Mouse (Mus musculus): Measurements from ENCODE around the gene Ubqln4. TPM values are rescaled to one million over a fixed set of nuclear protein-coding genes. Genes with fewer than 3 reads are reported as not detected.
A peak's percentile ranks its signal among the peaks of the same experiment; 100 is the strongest.

Ubqln4 gene
- total and polyA plus RNA-seq, 3 experiments: 43.6 to 171 (median 83.0) TPM

- Histone ChIP-seq H3K27ac (ENCODE audit: control insufficient read depth, low read depth, low read length) (no peak overlapping the region), H3K79me2 (ENCODE audit: control insufficient read depth, insufficient read depth, low read length, poor library complexity) (peaks cover 32% of the 10 kb centered on the region), H3K9ac (ENCODE audit: control insufficient read depth, low read depth, low read length, poor library complexity, severe bottlenecking) (no peak overlapping the region), H3K27me3 (ENCODE audit: control insufficient read depth in 1 of 2, insufficient read depth in 2 of 2, low read length in 2 of 2) (no peaks in the 10 kb centered on the region), H3K9me3 (replicated peaks; ENCODE audit: insufficient read depth, low read length) (no peaks in the 10 kb centered on the region), H3K36me3 (ENCODE audit: control insufficient read depth in 1 of 2, insufficient read depth in 2 of 2, low read length in 2 of 2) (peaks cover 0 to 21% of the 10 kb centered on the region in 2 experiments; a peak in 2 of 4 replicates), H3K4me3 (ENCODE audit: control insufficient read depth in 1 of 2, insufficient read depth in 1 of 2, low read depth in 2 of 2, low read length in 2 of 2) (no peak overlapping the region), H3K4me1 (ENCODE audit: control insufficient read depth in 1 of 2, insufficient read depth in 2 of 2, low read length in 2 of 2) (peaks cover 16 to 21% of the 10 kb centered on the region in 2 experiments)
- TF ChIP-seq MYB (IDR thresholded peaks at IDR 0.05; ENCODE audit: low read depth, low read length): no peak
- peak; percentile 71 for TF ChIP-seq RCOR1 (IDR thresholded peaks at IDR 0.05; ENCODE audit: low read depth, low read length)
- peak; percentile 56; the same call in 1 of the 2 replicates for TF ChIP-seq TCF12 (IDR thresholded peaks at IDR 0.05; ENCODE audit: low read depth, low read length)
- TF ChIP-seq MYC (IDR thresholded peaks at IDR 0.05; ENCODE audit: low read depth, low read length): no peak
- TF ChIP-seq KAT2A (conservative IDR thresholded peaks at IDR 0.05; ENCODE audit: low read depth, low read length): no peak
- TF ChIP-seq GATA1 (IDR thresholded peaks at IDR 0.05; ENCODE audit: low read depth, low read length): peak; percentile 90
- TF ChIP-seq HCFC1 (IDR thresholded peaks at IDR 0.05; ENCODE audit: low read depth, low read length): no peak
- no peak for TF ChIP-seq ZC3H11A (IDR thresholded peaks at IDR 0.05; ENCODE audit: low read depth, low read length)
- no peak for TF ChIP-seq RAD21 (IDR thresholded peaks at IDR 0.05; ENCODE audit: low read depth, low read length)
- no peak for TF ChIP-seq ZMIZ1 (IDR thresholded peaks at IDR 0.05; ENCODE audit: low read depth, low read length)
- peak; percentile 55 for TF ChIP-seq ETS1 (IDR thresholded peaks at IDR 0.05; ENCODE audit: low read depth, low read length)
- TF ChIP-seq EP300 (IDR thresholded peaks at IDR 0.05; ENCODE audit: low read depth in 1 of 2, low read length in 2 of 2): peak; percentile 52 to 59; a peak in 3 of 4 replicates
- no peak for TF ChIP-seq MAX (IDR thresholded peaks at IDR 0.05; ENCODE audit: low read length)
- no peak for TF ChIP-seq USF2 (IDR thresholded peaks at IDR 0.05; ENCODE audit: borderline replicate concordance in 1 of 2, insufficient read depth in 1 of 2, low read depth in 1 of 2, low read length in 2 of 2)
- no peak for TF ChIP-seq ZKSCAN1 (IDR thresholded peaks at IDR 0.05; ENCODE audit: low read depth, low read length)
- TF ChIP-seq TBP (IDR thresholded peaks at IDR 0.05; ENCODE audit: low read depth, low read length): no peak
- TF ChIP-seq SIN3A (IDR thresholded peaks at IDR 0.05; ENCODE audit: low read length): 0 out of 2 replicates have a peak, but pooled peaks have one; percentile 50
- TF ChIP-seq ZNF384 (IDR thresholded peaks at IDR 0.05; ENCODE audit: low read depth, low read length): no peak
- TF ChIP-seq POLR2AphosphoS2 (IDR thresholded peaks at IDR 0.05; ENCODE audit: low read length): no peak
- TF ChIP-seq MEF2A (IDR thresholded peaks at IDR 0.05; ENCODE audit: extremely low read depth, insufficient replicate concordance, low read depth, low read length, poor library complexity, severe bottlenecking): peak; percentile 81; the same call in 1 of the 2 replicates
- DNase-seq (ENCODE audit: low read depth, low spot score): no peak
Observed at GRCm38 (mm10) chr3:88618074-88618871, 64.7 kb downstream of the Ubqln4 start.

Other genes with a start within 250 kb of the Ubqln4 start
- gene Glmp, start 228.7 kb upstream of the Ubqln4 start, total RNA-seq (2012; rRNA removed): 47.6 and 48.3 TPM in 2 replicates
- gene Glmp, start 228.7 kb upstream of the Ubqln4 start, polyA plus RNA-seq (2012; ENCODE audit: insufficient read depth in 1 of 2, insufficient read length in 2 of 2, low read depth in 1 of 2, low replicate concordance in 2 of 2, missing spikeins in 1 of 2): 100 to 1,000 TPM in 1 of 2 experiments, not detected in 1; 181 TPM
- gene Tmem79, start 217.6 kb upstream of the Ubqln4 start, total RNA-seq (2012; rRNA removed): 2.2 TPM in 2 replicates
- gene Tmem79, start 217.6 kb upstream of the Ubqln4 start, polyA plus RNA-seq (2012; ENCODE audit: insufficient read depth in 1 of 2, insufficient read length in 2 of 2, low read depth in 1 of 2, low replicate concordance in 2 of 2, missing spikeins in 1 of 2): 1 to 10 TPM in 1 of 2 experiments, not detected in 1; 3.7 TPM
- gene Smg5, start 217.5 kb upstream of the Ubqln4 start, total RNA-seq (2012; rRNA removed): 87.3 and 97.9 TPM in 2 replicates
- 100 to 1,000 TPM; 123 to 148 TPM for gene Smg5, start 217.5 kb upstream of the Ubqln4 start, polyA plus RNA-seq (2012; ENCODE audit: insufficient read depth in 1 of 2, insufficient read length in 2 of 2, low read depth in 1 of 2, low replicate concordance in 2 of 2, missing spikeins in 1 of 2)
- gene Paqr6, start 189.2 kb upstream of the Ubqln4 start, total RNA-seq (2012; rRNA removed): not detected in 2 replicates
- gene Paqr6, start 189.2 kb upstream of the Ubqln4 start, polyA plus RNA-seq (2012; ENCODE audit: insufficient read depth in 1 of 2, insufficient read length in 2 of 2, low read depth in 1 of 2, low replicate concordance in 2 of 2, missing spikeins in 1 of 2): under 1 TPM in 1 of 2 experiments, not detected in 1; 0.11 TPM
- 0.16 TPM in 1 of 2 replicates, not detected in the other for gene Bglap3, start 181.0 kb upstream of the Ubqln4 start, total RNA-seq (2012; rRNA removed)
- not detected for gene Bglap3, start 181.0 kb upstream of the Ubqln4 start, polyA plus RNA-seq (2012; ENCODE audit: insufficient read depth in 1 of 2, insufficient read length in 2 of 2, low read depth in 1 of 2, low replicate concordance in 2 of 2, missing spikeins in 1 of 2)
- not detected in 2 replicates for gene Bglap2, start 175.1 kb upstream of the Ubqln4 start, total RNA-seq (2012; rRNA removed)
- gene Bglap2, start 175.1 kb upstream of the Ubqln4 start, polyA plus RNA-seq (2012; ENCODE audit: insufficient read depth in 1 of 2, insufficient read length in 2 of 2, low read depth in 1 of 2, low replicate concordance in 2 of 2, missing spikeins in 1 of 2): not detected
- gene Bglap, start 169.3 kb upstream of the Ubqln4 start, total RNA-seq (2012; rRNA removed): not detected in 2 replicates
- gene Bglap, start 169.3 kb upstream of the Ubqln4 start, polyA plus RNA-seq (2012; ENCODE audit: insufficient read depth in 1 of 2, insufficient read length in 2 of 2, low read depth in 1 of 2, low replicate concordance in 2 of 2, missing spikeins in 1 of 2): under 1 TPM in 1 of 2 experiments, not detected in 1; 0.17 TPM
- gene Pmf1, start 143.4 kb upstream of the Ubqln4 start, total RNA-seq (2012; rRNA removed): 139 and 144 TPM in 2 replicates
- 100 to 1,000 TPM in 1 of 2 experiments, not detected in 1; 357 TPM for gene Pmf1, start 143.4 kb upstream of the Ubqln4 start, polyA plus RNA-seq (2012; ENCODE audit: insufficient read depth in 1 of 2, insufficient read length in 2 of 2, low read depth in 1 of 2, low replicate concordance in 2 of 2, missing spikeins in 1 of 2)
- gene Slc25a44, start 128.6 kb upstream of the Ubqln4 start, total RNA-seq (2012; rRNA removed): 26.2 and 30.5 TPM in 2 replicates
- gene Slc25a44, start 128.6 kb upstream of the Ubqln4 start, polyA plus RNA-seq (2012; ENCODE audit: insufficient read depth in 1 of 2, insufficient read length in 2 of 2, low read depth in 1 of 2, low replicate concordance in 2 of 2, missing spikeins in 1 of 2): 10 to 100 TPM in 1 of 2 experiments, not detected in 1; 34.6 TPM
- 31.4 and 45.3 TPM in 2 replicates for gene Sema4a, start 92.6 kb upstream of the Ubqln4 start, total RNA-seq (2012; rRNA removed)
- gene Sema4a, start 92.6 kb upstream of the Ubqln4 start, polyA plus RNA-seq (2012; ENCODE audit: insufficient read depth in 1 of 2, insufficient read length in 2 of 2, low read depth in 1 of 2, low replicate concordance in 2 of 2, missing spikeins in 1 of 2): 10 to 100 TPM in 1 of 2 experiments, not detected in 1; 33.5 TPM
- 388 and 394 TPM in 2 replicates for gene Lmna, start 43.8 kb upstream of the Ubqln4 start, total RNA-seq (2012; rRNA removed)
- 100 to 1,000 TPM; 128 to 302 TPM for gene Lmna, start 43.8 kb upstream of the Ubqln4 start, polyA plus RNA-seq (2012; ENCODE audit: insufficient read depth in 1 of 2, insufficient read length in 2 of 2, low read depth in 1 of 2, low replicate concordance in 2 of 2, missing spikeins in 1 of 2)
- gene Mex3a, start 21.4 kb upstream of the Ubqln4 start, total RNA-seq (2012; rRNA removed): 4.3 and 5.5 TPM in 2 replicates
- 10 to 100 TPM in 1 of 2 experiments, not detected in 1; 10.1 TPM for gene Mex3a, start 21.4 kb upstream of the Ubqln4 start, polyA plus RNA-seq (2012; ENCODE audit: insufficient read depth in 1 of 2, insufficient read length in 2 of 2, low read depth in 1 of 2, low replicate concordance in 2 of 2, missing spikeins in 1 of 2)
- gene Rab25, start 5.5 kb upstream of the Ubqln4 start, total RNA-seq (2012; rRNA removed): 0.75 and 0.96 TPM in 2 replicates
- gene Rab25, start 5.5 kb upstream of the Ubqln4 start, polyA plus RNA-seq (2012; ENCODE audit: insufficient read depth in 1 of 2, insufficient read length in 2 of 2, low read depth in 1 of 2, low replicate concordance in 2 of 2, missing spikeins in 1 of 2): 1 to 10 TPM in 1 of 2 experiments, not detected in 1; 1.9 TPM
- gene Lamtor2, start 684 bp upstream of the Ubqln4 start, total RNA-seq (2012; rRNA removed): 125 and 127 TPM in 2 replicates
- 100 to 1,000 TPM in 1 of 2 experiments, not detected in 1; 188 TPM for gene Lamtor2, start 684 bp upstream of the Ubqln4 start, polyA plus RNA-seq (2012; ENCODE audit: insufficient read depth in 1 of 2, insufficient read length in 2 of 2, low read depth in 1 of 2, low replicate concordance in 2 of 2, missing spikeins in 1 of 2)
- gene Ssr2, start 22.1 kb downstream of the Ubqln4 start, total RNA-seq (2012; rRNA removed): 500 and 594 TPM in 2 replicates
- 100 to 1,000 TPM; 176 to 706 TPM for gene Ssr2, start 22.1 kb downstream of the Ubqln4 start, polyA plus RNA-seq (2012; ENCODE audit: insufficient read depth in 1 of 2, insufficient read length in 2 of 2, low read depth in 1 of 2, low replicate concordance in 2 of 2, missing spikeins in 1 of 2)
- 113 and 131 TPM in 2 replicates for gene Arhgef2, start 52.2 kb downstream of the Ubqln4 start, total RNA-seq (2012; rRNA removed)
- 100 to 1,000 TPM in 1 of 2 experiments, not detected in 1; 183 TPM for gene Arhgef2, start 52.2 kb downstream of the Ubqln4 start, polyA plus RNA-seq (2012; ENCODE audit: insufficient read depth in 1 of 2, insufficient read length in 2 of 2, low read depth in 1 of 2, low replicate concordance in 2 of 2, missing spikeins in 1 of 2)
- 0.08 TPM in 1 of 2 replicates, not detected in the other for gene Rxfp4, start 99.4 kb downstream of the Ubqln4 start, total RNA-seq (2012; rRNA removed)
- gene Rxfp4, start 99.4 kb downstream of the Ubqln4 start, polyA plus RNA-seq (2012; ENCODE audit: insufficient read depth in 1 of 2, insufficient read length in 2 of 2, low read depth in 1 of 2, low replicate concordance in 2 of 2, missing spikeins in 1 of 2): under 1 TPM in 1 of 2 experiments, not detected in 1; 0.06 TPM
- 43.4 and 47.4 TPM in 2 replicates for gene Khdc4, start 132.0 kb downstream of the Ubqln4 start, total RNA-seq (2012; rRNA removed)
- gene Khdc4, start 132.0 kb downstream of the Ubqln4 start, polyA plus RNA-seq (2012; ENCODE audit: insufficient read depth in 1 of 2, insufficient read length in 2 of 2, low read depth in 1 of 2, low replicate concordance in 2 of 2, missing spikeins in 1 of 2): 10 to 100 TPM in 1 of 2 experiments, not detected in 1; 71.0 TPM
- 28.7 and 38.6 TPM in 2 replicates for gene Rit1, start 163.1 kb downstream of the Ubqln4 start, total RNA-seq (2012; rRNA removed)
- 10 to 100 TPM in 1 of 2 experiments, not detected in 1; 34.1 TPM for gene Rit1, start 163.1 kb downstream of the Ubqln4 start, polyA plus RNA-seq (2012; ENCODE audit: insufficient read depth in 1 of 2, insufficient read length in 2 of 2, low read depth in 1 of 2, low replicate concordance in 2 of 2, missing spikeins in 1 of 2)
- 0.19 and 0.56 TPM in 2 replicates for gene Syt11, start 221.4 kb downstream of the Ubqln4 start, total RNA-seq (2012; rRNA removed)
- 1 to 10 TPM in 1 of 2 experiments, not detected in 1; 1.4 TPM for gene Syt11, start 221.4 kb downstream of the Ubqln4 start, polyA plus RNA-seq (2012; ENCODE audit: insufficient read depth in 1 of 2, insufficient read length in 2 of 2, low read depth in 1 of 2, low replicate concordance in 2 of 2, missing spikeins in 1 of 2)

All from MEL (cell line).